Mouse (Mus musculus) cortical plate, adult 2 months (tissue): ENCODE data around the gene Immp2l.

ENCODE experiments used
- CTCF ChIP-seq: fragments of 200-500 bp; IDR thresholded peaks from 2 replicates; pipeline ENCODE4 v1.5.1; 2011; ENCODE audit warnings: mild to moderate bottlenecking, control low read depth, low read length; ENCODE audit not compliant: insufficient read depth; ENCODE audit errors: extremely low read depth
- POLR2A ChIP-seq: fragments of 200-500 bp; IDR thresholded peaks from 2 replicates; pipeline ENCODE4 v1.6.1; 2011; ENCODE audit warnings: mild to moderate bottlenecking, low read length, control low read depth; ENCODE audit not compliant: insufficient read depth; ENCODE audit errors: extremely low read depth

DNA sequence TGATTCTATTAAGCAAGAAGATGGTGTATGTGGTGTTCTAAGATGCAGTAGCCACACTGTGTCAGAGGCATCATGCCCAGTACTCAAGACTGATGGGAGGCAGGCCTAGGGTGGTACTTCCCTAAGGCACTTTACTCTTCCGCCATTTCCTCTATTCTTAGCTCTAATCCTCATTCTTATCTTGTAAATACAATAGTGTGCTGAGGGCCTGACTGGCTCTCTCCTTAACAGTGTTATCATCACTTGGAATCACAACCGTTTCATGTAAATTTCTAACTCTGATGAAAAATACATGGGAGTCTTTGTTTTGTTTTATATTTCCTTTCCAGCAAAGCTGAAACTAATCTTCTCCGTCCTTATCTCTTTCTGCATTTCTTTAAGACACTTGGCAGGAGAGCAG lies 750.1 kb downstream of the Immp2l start:
- no peak for TF ChIP-seq POLR2A
- TF ChIP-seq CTCF: no peak
